Mouse (Mus musculus) small intestine, adult 2 months (tissue): ENCODE results near the gene Zbtb25.

Source experiments
- CTCF ChIP-seq: fragments of 200-500 bp; IDR thresholded peaks from 2 replicates; pipeline ENCODE4 v1.5.1; 2012; ENCODE audit warnings: low read depth, mild to moderate bottlenecking, control low read depth, inconsistent platforms, low read length, moderate library complexity, mixed read lengths; ENCODE audit not compliant: insufficient replicate concordance, insufficient read length; ENCODE audit errors: extremely low read depth
- POLR2A ChIP-seq: fragments of 200-500 bp; IDR thresholded peaks from 2 replicates; pipeline ENCODE4 v1.6.1; 2012; ENCODE audit warnings: low read depth, mild to moderate bottlenecking, control low read depth, inconsistent platforms, low read length, moderate library complexity

GRCm38 (mm10) chr12:76373991-76374390 is 4.6 kb upstream of the Zbtb25 start:
- TF ChIP-seq CTCF (no peak), POLR2A (no peak)
